Comparison of ENCODE assay signal across 23 mouse cellular contexts in genomic region chr11:20229311-20229710, GRCm38 (mm10). TPM values are rescaled to one million over a fixed set of nuclear protein-coding genes. Genes with fewer than 3 reads are reported as not detected.
DNase-seq lines count a peak whose midpoint lies in the region; ATAC-seq and TF ChIP-seq lines count a peak whose summit lies in the region.
"Had no signal": no experiment of that assay in that cellular context is flagged by ENCODE, and none has a peak within 500 bp of the region (broad histone marks: within the 10 kb centered on the region; RNA-seq: fewer than 3 reads in every experiment).

No protein-coding gene starts in this region.

- no peak for ATAC-seq in erythroblast, adult 5-6 weeks (replicated peaks; ENCODE audit: low FRiP score, poor library complexity, severe bottlenecking)
- ATAC-seq: CD4-positive, CD25-positive, alpha-beta regulatory T cell, adult 4 months; forebrain, embryonic 13.5 days; forebrain, postnatal 0 days; hindbrain, postnatal 0 days had no signal

- H3K4me1 ChIP-seq in ES-E14 (ENCODE audit: control insufficient read depth in 2 of 2, insufficient read depth in 2 of 2, low read length in 2 of 2, poor library complexity in 1 of 2): peaks cover 24 to 32% of the 10 kb centered on the region in 2 experiments
- peaks cover 24% of the 10 kb centered on the region for H3K4me1 ChIP-seq in brown adipose tissue, adult 24 weeks (ENCODE audit: control insufficient read depth, insufficient read depth, insufficient read length, low read length)

- in situ Hi-C loops in ES-E14 (cut with MboI; ENCODE audit: low sequenced_read_pairs in 2 of 2, unreplicated experiment in 2 of 2): no loop called here

- intact Hi-C loops in gastrocnemius, adult 2 months (cut with DNase I): no loop called here

- no peak for TF ChIP-seq CTCF in gastrocnemius, adult 2 months (IDR thresholded peaks at IDR 0.05)
- TF ChIP-seq CTCF in layer of hippocampus, adult 2 months (conservative IDR thresholded peaks at IDR 0.05): no peak

- H3K9me3 ChIP-seq in ES-E14 (ENCODE audit: control insufficient read depth, insufficient read depth, low read depth, low read length): no peaks in the 10 kb centered on the region
- H3K9me3 ChIP-seq: embryonic facial prominence, embryonic 13.5 days; forebrain, embryonic 13.5 days; heart, embryonic 13.5 days; hindbrain, embryonic 13.5 days had no signal

- H3K36me3 ChIP-seq in ES-E14 (ENCODE audit: control insufficient read depth, insufficient read depth, low read length, poor library complexity, severe bottlenecking): peaks cover 21% of the 10 kb centered on the region

- no peak for DNase-seq in gastrocnemius, adult 2 months
- DNase-seq in gastrocnemius, adult 18-20 months (ENCODE audit: low spot score): no peak
- DNase-seq in layer of hippocampus, adult 2 months (ENCODE audit: low spot score in 2 of 2): no peak
- no peak for DNase-seq in layer of hippocampus, postnatal 25 days (ENCODE audit: extremely low spot score in 1 of 2, low spot score in 1 of 2)
- DNase-seq in ES-E14 (ENCODE audit: low read depth, low spot score): no peak
- DNase-seq in ovary, adult 18-20 months (ENCODE audit: low spot score): no peak
- DNase-seq: adrenal gland, postnatal 10 days; B cell, adult 2 months; cerebellum, adult 18-20 months; cerebellum, adult 9-11 months; cerebellum, postnatal 36 days; forebrain, postnatal 0 days; gastrocnemius, postnatal 36 days; heart, adult 18-20 months; heart, postnatal 10 days had no signal

- H3K4me3 ChIP-seq in gastrocnemius, adult 2 months: no peak overlapping the region
- no peak overlapping the region for H3K4me3 ChIP-seq in layer of hippocampus, adult 2 months
- no peak overlapping the region for H3K4me3 ChIP-seq in ES-E14 (ENCODE audit: insufficient read depth in 1 of 2, low read depth in 1 of 2, low read length in 2 of 2, poor library complexity in 1 of 2, severe bottlenecking in 1 of 2)
- no peak overlapping the region for H3K4me3 ChIP-seq in brown adipose tissue, adult 24 weeks (ENCODE audit: insufficient read depth, low read depth, low read length)
- H3K4me3 ChIP-seq: embryonic facial prominence, embryonic 13.5 days; forebrain, embryonic 13.5 days; heart, embryonic 13.5 days; hindbrain, embryonic 13.5 days had no signal

- peak overlapping the region; percentile 46; the same call in 1 of the 2 replicates for H3K9ac ChIP-seq in ES-E14 (ENCODE audit: insufficient read depth, low read depth, low read length, poor library complexity, severe bottlenecking)
- H3K9ac ChIP-seq: embryonic facial prominence, embryonic 13.5 days; forebrain, embryonic 13.5 days; forebrain, postnatal 0 days; heart, embryonic 13.5 days; hindbrain, embryonic 13.5 days had no signal

- peak overlapping the region; percentile 84 for H3K27ac ChIP-seq in gastrocnemius, adult 2 months
- H3K27ac ChIP-seq in layer of hippocampus, adult 2 months: peak overlapping the region; percentile 77; the same call in 1 of the 2 replicates
- H3K27ac ChIP-seq in ES-E14 (ENCODE audit: insufficient read depth, low read depth, low read length, poor library complexity, severe bottlenecking): peak overlapping the region; percentile 95
- peak overlapping the region; percentile 65 for H3K27ac ChIP-seq in brown adipose tissue, adult 24 weeks (replicated peaks; ENCODE audit: low read depth, low read length)
- H3K27ac ChIP-seq: embryonic facial prominence, embryonic 13.5 days; forebrain, embryonic 13.5 days; hindbrain, embryonic 13.5 days; hindbrain, postnatal 0 days had no signal

TF ChIP-seq in ES-E14, 5 proteins besides CTCF, POLR2A, EP300 and RAD21:
- TF ChIP-seq ZNF384 (IDR thresholded peaks at IDR 0.05; ENCODE audit: low read depth, low read length): no peak
- TF ChIP-seq ZC3H11A (IDR thresholded peaks at IDR 0.05; ENCODE audit: borderline replicate concordance, low read depth, low read length): no peak
- no peak for TF ChIP-seq MAFK (IDR thresholded peaks at IDR 0.05; ENCODE audit: insufficient read depth, low read depth, low read length)
- TF ChIP-seq CHD2 (IDR thresholded peaks at IDR 0.05; ENCODE audit: low read depth, low read length): no peak
- no peak for TF ChIP-seq HCFC1 (IDR thresholded peaks at IDR 0.05; ENCODE audit: borderline replicate concordance, insufficient read depth, low read length)
TF ChIP-seq in ES-E14: peak in this region for 0.

RNA-seq across cellular contexts. Expression of gene Cep68, which starts 19.9 kb away (rescaled TPM):
- total RNA-seq in gastrocnemius, adult 2 months (2021): 10 to 100 TPM; 30.8 to 36.1 TPM
- total RNA-seq in gastrocnemius, adult 18-20 months (2021): 10 to 100 TPM; 30.8 to 31.7 TPM
- 10 to 100 TPM; 34.0 to 36.3 TPM for total RNA-seq in layer of hippocampus, adult 2 months (2021)
- 10 to 100 TPM; 29.1 to 34.0 TPM for total RNA-seq in layer of hippocampus, postnatal 25 days (2021)
- 30.9 and 39.2 TPM in 2 replicates for total RNA-seq in ES-E14 (2012; rRNA removed)
- 12.9 and 14.2 TPM in 2 replicates for polyA plus RNA-seq in brown adipose tissue, adult 24 weeks (2012; ENCODE audit: insufficient read depth, insufficient read length, missing spikeins)
- total RNA-seq in erythroblast, adult 5-6 weeks (2015; ENCODE audit: low replicate concordance): 5.8 and 5.9 TPM in 2 replicates
- total RNA-seq in erythroblast, adult 5-6 weeks (2017; ENCODE audit: low replicate concordance): 4.3 and 6.9 TPM in 2 replicates

RNA-seq across cellular contexts. Expression of gene Rab1a, which starts 28.1 kb away (rescaled TPM):
- total RNA-seq in gastrocnemius, adult 2 months (2021): 10 to 100 TPM; 88.6 to 95.4 TPM
- 10 to 100 TPM; 80.0 to 89.6 TPM for total RNA-seq in gastrocnemius, adult 18-20 months (2021)
- 100 to 1,000 TPM; 161 to 162 TPM for total RNA-seq in layer of hippocampus, adult 2 months (2021)
- 100 to 1,000 TPM; 170 to 171 TPM for total RNA-seq in layer of hippocampus, postnatal 25 days (2021)
- 77.9 and 122 TPM in 2 replicates for total RNA-seq in ES-E14 (2012; rRNA removed)
- 180 and 204 TPM in 2 replicates for polyA plus RNA-seq in brown adipose tissue, adult 24 weeks (2012; ENCODE audit: insufficient read depth, insufficient read length, missing spikeins)
- total RNA-seq in erythroblast, adult 5-6 weeks (2015; ENCODE audit: low replicate concordance): 68.5 and 87.2 TPM in 2 replicates
- total RNA-seq in erythroblast, adult 5-6 weeks (2017; ENCODE audit: low replicate concordance): 49.2 and 74.0 TPM in 2 replicates
